Mouse (Mus musculus) cortical plate, adult 2 months (tissue): ENCODE data around the gene Hist1h2bc.
"Not testable (repeated sequence)": the region's sequence is repeated elsewhere in the genome, so short reads cannot be mapped to it uniquely, and the experiment has no call there.

ENCODE experiments used
- CTCF ChIP-seq: fragments of 200-500 bp; IDR thresholded peaks from 2 replicates; pipeline ENCODE4 v1.5.1; 2011; ENCODE audit warnings: mild to moderate bottlenecking, control low read depth, low read length; ENCODE audit not compliant: insufficient read depth; ENCODE audit errors: extremely low read depth
- POLR2A ChIP-seq: fragments of 200-500 bp; IDR thresholded peaks from 2 replicates; pipeline ENCODE4 v1.6.1; 2011; ENCODE audit warnings: mild to moderate bottlenecking, low read length, control low read depth; ENCODE audit not compliant: insufficient read depth; ENCODE audit errors: extremely low read depth

GRCm38 (mm10) chr13:23682947-23683754 is 848 bp upstream of the Hist1h2bc start:
- not testable (repeated sequence) for TF ChIP-seq CTCF, POLR2A
